Mouse (Mus musculus): Measurements from ENCODE around the gene Ank. TPM values are rescaled to one million over a fixed set of nuclear protein-coding genes. Genes with fewer than 3 reads are reported as not detected.

Gene Ank
- total RNA-seq, 2 experiments from 2014 or later = 168 to 173 TPM

DNA sequence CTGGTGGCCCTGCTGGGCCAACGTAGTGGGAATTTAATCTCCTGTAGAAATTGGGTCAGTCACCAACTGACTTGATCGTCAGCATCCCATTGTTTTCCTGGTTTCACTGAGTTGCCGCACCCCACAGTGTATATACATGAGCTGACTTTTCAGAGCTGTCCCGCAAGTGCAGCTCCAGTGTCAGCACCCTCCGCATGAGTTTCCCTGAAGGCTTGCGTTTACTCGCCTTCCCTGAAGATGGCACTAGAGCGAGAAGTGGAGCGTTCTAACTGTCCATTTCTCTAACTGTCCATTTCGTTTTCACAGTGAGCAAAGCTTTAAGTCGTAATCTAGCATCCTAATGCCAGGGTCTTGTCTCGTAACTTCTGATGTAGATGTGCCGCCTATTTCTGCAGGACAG is 127.2 kb downstream of the Ank start:
- DNase-seq (ENCODE audit: low spot score in 2 of 2) = peak in 1 of 2 experiments; percentile 61

DNA sequence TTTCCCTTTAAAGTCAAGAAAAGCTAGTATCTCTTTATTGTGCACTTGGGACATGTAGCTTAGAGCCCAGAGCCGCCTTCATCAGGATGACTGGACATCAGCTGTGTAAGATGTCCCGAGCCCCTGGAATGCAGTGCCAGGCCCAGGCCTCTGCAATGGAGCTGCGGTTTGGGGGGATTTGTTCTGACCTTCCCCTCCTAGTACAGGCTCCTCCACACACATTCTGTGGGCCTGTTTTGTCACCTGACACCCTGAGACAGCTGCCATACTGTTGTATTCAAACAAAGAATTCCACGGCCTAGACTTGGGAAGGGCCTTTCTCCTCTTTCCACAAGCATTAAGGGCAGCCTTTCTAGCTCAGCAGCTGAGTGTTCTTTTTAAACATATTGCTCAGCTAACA is 128.5 kb downstream of the Ank start:
- no peak for DNase-seq (ENCODE audit: low spot score in 2 of 2)

DNA sequence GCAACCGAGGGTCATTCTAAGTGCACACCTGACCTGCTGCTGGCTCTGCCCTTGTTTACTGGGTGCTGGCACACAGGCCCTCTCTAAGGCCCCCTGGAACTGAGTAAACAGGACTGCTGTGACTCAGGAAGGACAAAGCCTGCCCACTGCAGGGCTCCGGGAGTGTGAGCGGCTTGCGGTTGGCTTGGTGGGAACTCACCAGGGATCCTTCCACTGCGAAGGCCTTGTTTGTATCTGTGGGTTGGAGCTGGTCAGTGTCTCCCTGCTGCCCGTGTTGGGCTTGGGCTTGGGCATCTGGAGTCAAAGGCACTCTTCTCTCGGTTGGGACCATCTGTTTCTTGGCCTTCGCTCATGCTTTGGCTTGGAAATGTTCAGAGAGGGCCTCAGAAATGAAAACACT is 129.1 kb downstream of the Ank start:
- DNase-seq (ENCODE audit: low spot score in 2 of 2) = no peak

DNA sequence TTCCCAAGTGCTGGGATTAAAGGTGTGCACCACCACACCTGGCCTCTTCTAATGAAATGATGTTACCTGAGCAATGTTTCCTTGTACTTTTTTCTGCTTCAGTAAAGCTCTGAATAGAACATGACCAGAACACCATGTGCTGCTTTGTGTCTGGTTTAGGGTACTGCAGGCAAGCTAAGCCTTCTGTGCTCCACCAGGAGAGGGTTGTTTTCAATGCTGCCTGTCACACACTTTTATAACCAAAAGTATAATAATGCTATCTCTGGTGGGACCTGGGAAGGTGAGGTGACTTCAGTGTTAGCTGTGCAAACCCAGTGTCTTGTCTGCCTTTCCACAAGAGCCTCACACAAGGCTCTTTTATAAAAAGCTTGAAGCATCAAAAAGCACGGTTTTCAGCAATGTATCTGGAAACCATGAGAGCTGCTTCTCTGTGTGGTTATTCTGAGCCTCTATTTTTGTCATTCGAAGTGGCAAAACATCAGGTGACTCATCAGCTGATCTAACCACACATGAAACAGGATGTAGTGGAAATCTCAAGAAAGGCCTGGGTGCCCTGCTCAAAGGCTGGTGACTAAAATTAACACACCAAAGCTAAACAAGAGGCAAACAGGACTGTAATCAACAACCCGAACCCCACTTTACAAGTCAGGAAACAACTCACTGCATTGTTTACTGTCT is 130.1 kb downstream of the Ank start:
- peak in 1 of 2 experiments; percentile 73 for DNase-seq (ENCODE audit: low spot score in 2 of 2)

DNA sequence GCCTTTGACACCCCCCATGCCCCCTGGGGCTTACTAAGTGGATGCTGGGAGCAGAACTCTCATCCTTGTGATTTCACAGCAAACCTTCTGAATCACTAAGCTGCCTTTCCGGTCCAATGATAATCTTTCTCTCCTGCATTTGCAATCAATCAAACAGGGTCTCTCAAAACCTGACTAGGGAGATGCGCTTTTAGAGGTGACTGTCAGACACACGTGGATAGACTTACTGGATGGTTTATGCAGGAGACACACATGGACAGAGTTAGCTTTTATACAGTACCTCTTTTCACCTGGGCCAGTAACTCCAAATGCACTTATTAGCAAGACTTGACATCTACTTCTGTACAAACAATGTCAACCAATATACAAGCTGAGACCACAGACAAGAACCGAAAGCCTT is 131.0 kb downstream of the Ank start:
- no peak for DNase-seq (ENCODE audit: low spot score in 2 of 2)

DNA sequence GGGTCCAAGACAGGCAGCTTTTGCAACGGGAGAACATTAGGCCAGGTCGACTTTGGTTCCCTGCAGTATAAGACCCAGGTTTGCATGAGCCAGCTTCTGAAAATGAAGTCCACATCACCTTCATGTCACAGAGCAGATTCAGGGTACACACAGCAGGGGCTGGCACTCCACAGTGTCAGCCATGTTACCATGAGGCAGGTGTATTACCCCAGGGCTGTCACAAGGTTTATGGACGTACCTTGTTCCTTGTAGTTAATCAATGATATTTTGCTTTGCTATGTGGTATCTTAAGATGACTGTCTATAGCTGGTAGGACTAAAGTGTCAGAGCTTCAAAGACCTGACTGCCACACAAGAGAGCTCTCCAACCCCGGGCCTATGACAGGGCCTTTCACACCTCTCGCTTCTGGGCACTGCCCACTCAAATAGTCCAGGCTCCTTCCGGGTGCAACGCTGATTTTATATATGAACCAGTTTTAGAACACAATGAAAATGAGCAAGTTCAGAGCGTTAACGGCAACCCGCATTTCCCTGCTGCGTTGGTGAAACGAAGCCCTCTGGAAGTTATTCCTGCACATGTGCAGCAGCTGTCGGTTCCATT is 132.4 kb downstream of the Ank start:
- no peak for DNase-seq (ENCODE audit: low spot score in 2 of 2)

DNA sequence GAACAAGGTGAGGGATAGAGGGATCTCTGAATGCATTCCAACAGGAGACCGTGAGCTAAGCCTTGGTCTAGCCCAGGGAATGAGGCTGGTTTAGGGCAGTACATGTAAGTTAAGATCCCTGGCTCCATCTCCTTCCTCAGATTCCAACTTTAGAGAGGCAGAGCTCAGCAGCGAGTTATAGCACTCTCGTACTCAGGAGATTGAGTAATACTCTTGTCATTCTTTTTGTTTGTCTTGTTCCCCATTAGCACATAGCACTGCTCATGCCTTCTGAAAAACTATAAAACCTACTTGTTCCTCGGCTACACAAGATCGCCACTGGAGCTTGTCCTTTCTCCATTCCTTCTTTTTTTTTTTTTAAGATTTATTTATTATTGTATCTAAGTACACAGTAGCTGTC is 134.0 kb downstream of the Ank start:
- no peak for DNase-seq (ENCODE audit: low spot score in 2 of 2)

DNA sequence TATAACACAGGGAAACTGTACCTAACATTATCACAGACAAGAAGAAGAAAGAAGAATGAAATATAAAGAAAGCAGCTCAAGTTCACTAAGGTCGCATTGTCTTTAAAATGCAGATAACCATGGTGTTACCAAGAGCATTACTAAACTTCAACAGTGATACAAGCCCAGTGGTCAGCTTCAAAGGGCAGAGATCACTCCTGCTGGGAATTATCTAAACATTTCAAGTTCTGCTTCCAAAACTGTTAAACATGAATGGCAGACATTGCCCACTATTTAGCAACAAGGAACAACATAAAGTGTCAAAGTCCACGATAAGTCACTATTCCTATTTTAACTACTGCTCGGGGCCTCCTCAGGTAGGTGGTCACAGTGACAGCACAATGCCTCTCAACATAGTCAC is 138.1 kb downstream of the Ank start:
- no peak for DNase-seq (ENCODE audit: low spot score in 2 of 2)

DNA sequence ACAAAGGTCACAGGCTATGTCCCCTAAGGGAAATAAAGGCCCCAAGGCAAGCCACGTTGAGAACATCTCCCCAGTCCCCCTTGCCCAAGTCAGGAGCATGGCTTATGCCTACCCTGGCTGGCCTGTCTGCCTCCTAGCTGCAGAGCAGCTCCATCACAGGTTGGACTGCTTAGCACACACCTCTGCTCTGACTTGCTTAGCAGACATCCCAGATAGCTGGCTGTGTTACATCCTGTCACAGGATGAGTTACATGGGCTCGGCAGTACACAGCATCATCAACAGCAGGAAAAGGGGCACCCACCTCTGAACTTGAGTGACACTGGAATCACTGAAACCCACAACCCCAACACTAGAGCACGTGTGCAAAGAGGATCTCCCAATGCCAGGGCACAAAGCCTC is 138.8 kb downstream of the Ank start:
- no peak for DNase-seq (ENCODE audit: low spot score in 2 of 2)

DNA sequence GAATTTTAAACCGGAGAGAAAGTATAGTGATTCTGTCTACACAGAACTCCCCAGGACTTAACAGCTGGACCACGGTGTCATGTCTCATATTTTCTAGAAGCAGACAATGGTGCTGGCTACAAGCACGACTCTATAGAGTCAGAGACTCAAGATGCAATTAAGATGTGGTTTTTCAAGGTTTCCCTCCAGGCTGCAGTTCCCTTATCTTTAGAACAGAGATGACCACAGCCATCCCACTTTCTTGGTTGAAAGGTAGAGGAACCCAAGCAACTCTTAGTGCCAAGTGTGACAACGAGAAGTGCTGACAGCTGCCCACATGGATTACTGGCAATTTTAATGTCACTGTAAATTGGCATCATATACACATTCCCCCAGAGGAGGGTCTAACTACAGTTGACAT is 143.1 kb downstream of the Ank start:
- DNase-seq (ENCODE audit: low spot score in 2 of 2) = no peak

DNA sequence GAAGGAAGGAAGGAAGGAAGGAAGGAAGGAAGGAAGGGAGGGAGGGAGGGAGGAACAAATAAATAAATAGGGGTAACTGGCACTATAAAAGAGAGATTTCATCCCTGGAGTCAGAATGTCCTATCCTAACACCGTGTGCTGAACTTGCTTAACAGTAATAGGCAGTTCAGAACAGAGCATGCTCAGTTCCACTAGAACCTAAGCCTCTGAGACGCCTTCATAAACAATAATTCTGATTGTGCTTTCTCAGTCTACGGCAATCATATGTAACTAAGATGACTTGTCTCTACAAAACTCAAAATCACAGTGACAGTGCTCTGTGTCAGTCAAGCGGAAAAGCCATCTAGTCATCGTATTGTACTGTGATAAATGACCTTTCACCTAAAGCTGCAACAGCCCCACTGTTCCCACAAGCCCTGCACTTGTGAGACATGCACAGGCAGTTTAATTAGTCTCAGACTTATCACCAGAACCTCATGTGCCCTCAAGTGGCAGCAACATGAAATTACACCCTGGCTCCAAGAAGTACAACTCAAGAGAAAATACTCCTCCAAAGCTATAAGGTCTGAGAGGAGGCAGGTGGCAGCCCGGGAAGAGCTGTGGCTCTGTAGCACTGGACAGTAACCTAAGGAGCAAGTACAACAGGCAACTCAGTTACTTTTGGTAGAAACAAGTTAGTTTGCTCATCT is 146.2 kb downstream of the Ank start:
- peak in 1 of 2 experiments; percentile 83 for DNase-seq (ENCODE audit: low spot score in 2 of 2)

DNA sequence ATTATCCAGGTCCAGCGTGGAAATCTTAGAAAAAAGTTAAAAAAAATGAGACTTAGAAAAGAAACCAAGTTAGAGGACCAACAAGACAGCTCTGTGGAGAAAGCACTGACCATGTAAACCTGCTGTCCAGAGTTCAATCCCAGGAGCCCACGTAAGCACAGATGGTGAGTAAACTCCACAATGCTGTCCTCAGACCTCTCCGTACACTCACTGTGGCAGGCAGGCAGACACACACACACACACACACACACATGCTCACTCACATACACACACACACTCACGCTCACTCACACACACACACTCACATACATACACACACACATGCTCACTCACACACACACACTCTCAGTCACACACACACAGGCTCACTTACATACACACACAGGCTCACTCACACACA is 146.8 kb downstream of the Ank start:
- DNase-seq (ENCODE audit: low spot score in 2 of 2) = no peak

DNA sequence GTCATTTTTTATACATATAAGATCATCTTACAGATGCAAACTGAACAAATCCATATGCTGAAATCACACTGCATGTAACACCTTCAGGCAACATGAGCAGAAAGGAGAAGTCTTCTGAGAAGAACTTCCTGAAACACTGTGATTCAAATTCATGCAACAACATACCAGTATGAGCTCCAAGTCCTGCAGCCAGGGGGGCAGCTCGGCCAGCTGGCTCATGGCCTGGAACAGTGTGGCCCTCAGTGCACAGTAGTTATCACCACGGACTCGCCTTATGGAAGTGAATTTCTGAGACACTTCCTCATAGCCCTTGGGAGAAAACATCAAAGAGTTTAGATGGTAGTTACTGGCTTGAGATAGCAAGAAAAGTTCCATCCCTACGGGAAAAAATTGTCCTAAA is 149.7 kb downstream of the Ank start:
- peak in 1 of 2 experiments; percentile 48 for DNase-seq (ENCODE audit: low spot score in 2 of 2)

DNA sequence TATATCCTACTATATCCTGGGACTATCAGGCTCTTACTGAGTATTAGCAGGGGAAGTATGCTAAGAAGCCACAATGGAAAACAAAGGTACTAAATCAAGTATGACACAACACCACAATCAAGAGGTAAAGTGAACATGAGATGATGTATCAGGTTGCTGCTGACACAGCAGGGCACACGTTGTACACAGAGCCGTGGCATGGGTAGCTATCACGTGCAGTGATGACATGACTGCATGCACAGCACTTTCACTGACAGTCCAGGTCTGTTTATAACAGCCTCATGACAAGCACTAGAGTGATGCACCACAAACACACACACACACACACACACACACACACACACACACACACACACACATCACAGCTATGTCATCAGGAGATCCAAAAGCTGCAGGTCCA is 150.8 kb downstream of the Ank start:
- no peak for DNase-seq (ENCODE audit: low spot score in 2 of 2)

DNA sequence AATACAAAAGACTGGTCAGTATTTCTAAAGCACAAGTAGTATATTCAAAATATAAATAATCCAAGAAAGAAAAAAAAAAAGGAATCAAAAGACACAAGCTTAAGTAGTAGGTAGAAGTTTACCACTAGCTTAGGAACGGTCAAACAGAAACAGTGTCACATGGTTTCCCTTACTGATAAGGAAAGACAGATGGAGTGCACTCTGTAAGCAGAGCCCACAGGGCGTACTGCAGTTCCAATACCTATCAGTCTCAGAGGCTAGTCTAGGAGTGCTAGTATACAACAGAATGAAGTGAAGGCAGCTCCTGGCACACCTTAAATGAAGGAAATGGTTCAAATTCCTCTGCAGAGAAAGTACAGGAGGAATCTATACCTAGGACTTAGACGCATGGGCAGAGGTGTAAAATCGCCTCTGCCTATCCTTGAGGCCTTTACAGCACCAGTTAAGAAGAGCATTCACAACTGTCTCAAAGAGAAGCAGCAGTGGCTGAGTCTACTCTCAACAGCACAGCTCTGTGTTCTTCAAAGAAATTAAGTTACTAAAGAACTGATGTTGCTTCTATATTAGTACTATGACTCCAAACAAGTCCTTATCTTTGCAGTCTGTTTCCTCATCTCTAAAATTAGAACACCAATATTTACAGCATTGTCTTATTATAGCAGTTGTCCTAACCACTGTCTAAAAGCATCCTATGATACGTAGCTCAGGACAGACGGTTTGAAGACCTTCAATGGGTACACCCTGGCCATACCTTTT is 152.5 kb downstream of the Ank start:
- no peak for DNase-seq (ENCODE audit: low spot score in 2 of 2)

DNA sequence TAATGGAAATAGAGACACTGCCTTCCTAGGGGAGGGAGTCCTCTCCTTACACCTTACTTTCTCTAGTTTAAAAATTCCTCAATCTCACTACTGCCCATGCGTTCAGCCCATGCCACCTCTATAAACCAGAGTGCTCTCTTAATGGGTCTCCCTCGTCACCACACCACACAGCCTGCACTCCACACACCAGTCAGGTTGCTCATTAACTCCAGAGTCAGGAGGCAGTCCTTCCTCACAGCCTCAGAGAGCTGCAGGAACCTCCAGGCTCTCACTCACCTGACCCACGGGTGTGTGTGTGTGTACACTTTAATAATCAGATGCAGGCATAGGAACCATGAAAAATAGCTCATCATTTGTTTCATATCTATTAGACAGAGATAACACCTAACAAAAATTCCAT is 153.2 kb downstream of the Ank start:
- no peak for DNase-seq (ENCODE audit: low spot score in 2 of 2)

DNA sequence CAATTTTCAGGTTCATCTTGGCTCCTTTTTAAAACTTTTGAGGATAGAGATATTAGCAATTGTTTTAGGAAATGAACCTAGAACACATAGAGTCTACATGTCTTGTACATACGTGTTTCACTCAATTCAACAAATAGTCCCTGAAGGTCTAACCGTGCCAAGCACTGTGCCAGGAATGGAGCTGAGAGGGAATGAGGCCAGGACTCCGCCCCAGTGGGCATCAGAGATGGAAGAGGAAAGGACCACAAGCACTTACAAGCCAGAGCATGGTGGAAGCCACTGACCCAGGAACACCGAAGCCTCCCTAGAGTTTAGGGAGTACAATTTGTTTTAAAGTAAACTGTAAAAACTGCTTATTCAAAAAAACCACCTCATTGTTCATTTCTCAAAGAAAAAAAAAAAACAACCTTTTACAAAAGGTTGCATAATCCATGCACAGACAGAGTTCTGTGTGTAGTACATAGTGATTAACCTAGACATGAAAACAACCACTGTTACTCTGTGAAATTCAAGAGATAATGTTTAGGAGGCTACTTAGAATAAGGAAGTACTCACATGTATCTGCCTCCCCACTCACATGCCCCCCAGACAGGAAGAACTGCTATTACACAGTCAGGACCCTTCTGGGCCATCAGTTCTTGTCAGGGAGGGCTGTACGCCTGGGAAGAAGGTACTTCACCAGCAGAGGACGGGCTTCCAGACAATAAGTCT is 154.2 kb downstream of the Ank start:
- DNase-seq (ENCODE audit: low spot score in 2 of 2) = no peak

DNA sequence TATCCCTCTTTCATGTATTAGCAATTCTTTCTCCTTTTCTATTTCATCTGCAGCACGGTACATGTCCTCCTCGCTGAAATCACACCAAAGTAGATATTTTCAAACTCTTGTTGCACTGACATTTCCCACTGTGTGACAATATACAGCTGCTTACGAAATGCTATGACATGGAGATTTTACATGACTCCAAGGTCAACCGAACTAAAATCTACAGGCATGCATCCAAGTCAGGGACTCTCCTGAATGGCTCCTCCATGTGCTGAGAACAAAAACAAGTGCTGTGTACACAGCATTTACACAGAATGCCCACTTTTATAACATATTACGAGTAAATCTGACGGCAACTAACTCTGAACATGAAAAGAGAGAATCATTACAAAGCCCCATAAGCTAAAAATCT is 156.8 kb downstream of the Ank start:
- no peak for DNase-seq (ENCODE audit: low spot score in 2 of 2)

DNA sequence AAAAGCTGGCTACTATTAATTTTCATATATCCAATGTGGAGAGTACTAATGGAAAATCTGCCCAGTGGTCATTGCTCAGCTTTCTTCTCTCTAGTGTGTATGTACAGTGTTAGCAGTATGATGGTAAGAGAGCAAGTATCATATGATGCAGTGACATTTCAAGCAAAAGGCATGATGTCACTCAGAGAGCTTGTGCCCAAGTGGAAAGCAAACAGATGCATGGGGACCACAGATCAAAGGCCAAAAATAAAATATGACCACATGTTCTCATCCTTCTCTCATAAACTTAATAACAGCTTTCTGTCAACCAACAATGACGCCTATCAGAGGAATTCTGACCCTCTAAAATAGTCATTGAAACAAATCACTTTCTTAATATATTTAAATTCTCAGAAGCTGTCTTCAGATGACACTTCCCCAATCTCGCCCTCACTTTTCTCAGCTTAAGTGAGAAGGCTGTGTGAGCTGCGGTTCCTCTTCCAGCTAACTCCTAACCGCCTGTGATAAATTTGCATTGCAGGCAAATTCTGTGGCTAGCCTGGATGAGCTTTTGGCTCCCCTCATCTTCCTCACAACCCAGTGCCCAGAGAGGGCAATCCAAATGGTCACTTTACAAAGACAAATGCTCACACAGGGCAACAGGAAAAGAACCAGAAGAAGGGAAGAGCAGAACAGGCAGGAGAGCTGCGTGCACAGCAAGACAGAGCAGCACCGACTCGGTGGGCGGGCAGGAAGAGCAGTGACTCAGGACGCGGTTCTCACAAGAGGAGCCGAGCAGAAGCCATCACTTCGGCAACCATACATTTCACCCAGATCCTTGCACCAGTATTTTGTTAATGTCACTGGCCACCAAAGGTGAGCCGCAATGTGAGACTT is 158.8 kb downstream of the Ank start:
- no peak for DNase-seq (ENCODE audit: low spot score in 2 of 2)

DNA sequence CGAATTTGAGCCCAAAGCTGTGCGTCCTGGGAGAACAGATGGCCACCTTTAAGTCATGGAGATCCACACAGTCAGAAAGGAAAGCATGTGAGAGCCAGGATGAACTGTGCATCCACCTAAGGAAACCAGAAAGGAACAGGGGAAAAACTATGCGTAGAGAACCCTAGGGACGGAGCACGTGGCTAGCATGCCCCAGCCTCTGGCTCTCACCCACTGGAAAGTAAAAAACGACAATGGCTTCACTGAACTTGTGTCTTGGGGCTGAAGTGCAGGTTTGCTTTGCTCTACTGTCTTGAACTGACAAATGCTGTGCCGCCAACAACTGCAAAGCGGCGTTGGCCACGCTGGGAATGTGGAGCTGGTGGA is 159.4 kb downstream of the Ank start:
- no peak for DNase-seq (ENCODE audit: low spot score in 2 of 2)

Data from layer of hippocampus, adult 18-20 months (tissue).